Mouse (Mus musculus) E14TG2a.4 (cell line): Measurements from ENCODE around the gene Glg1.

Source experiments
- CTCF ChIP-seq: conservative IDR thresholded peaks from 2 replicates; pipeline ENCODE4 v1.5.1; 2014; ENCODE audit warnings: low read length
- NANOG ChIP-seq: IDR thresholded peaks from 2 replicates; pipeline ENCODE4 v1.6.1; 2014; ENCODE audit warnings: borderline replicate concordance, low read length, mixed read lengths
- POU5F1 ChIP-seq: IDR thresholded peaks from 2 replicates; pipeline ENCODE4 v1.6.1; 2014; ENCODE audit warnings: low read length, borderline replicate concordance

- TF ChIP-seq CTCF (no peak), POU5F1 (no peak), NANOG (no peak)
Observed at GRCm38 (mm10) chr8:111130756-111131155, 128.3 kb downstream of the Glg1 start.
